Mouse (Mus musculus): ENCODE results near the gene Gm9958. TPM values are rescaled to one million over a fixed set of nuclear protein-coding genes. Genes with fewer than 3 reads are reported as not detected.

The Gm9958 gene
- polyA plus RNA-seq, 2 experiments = 3.8 to 6.2 TPM

DNA sequence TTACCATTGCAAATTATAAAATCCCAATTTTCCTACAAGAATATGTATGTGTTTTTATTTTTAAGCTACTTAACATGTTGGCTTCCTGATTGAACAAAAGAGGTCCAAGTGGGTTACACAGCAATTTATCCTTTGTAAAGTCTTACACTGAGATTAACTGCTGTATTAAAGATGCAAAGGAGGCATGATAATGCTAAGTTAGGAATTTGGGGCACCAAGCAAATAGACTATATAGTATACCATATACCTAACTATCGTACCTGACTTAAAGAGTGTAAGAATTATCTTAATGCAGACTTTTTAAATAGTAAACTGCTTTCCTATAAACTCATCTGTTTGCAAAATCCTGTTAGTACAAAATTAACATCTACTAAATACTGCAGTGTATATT lies 27.1 kb upstream of the Gm9958 start:
- no peaks in the 10 kb centered on the region for H3K27me3 ChIP-seq (ENCODE audit: control insufficient read depth, insufficient read depth, low read length)
- H3K4me3 ChIP-seq (replicated peaks; ENCODE audit: low read length) = 0 out of 2 replicates have a peak overlapping the region, but pooled peaks have one; percentile 14
- no peak for TF ChIP-seq POLR2A (IDR thresholded peaks at IDR 0.05; ENCODE audit: borderline replicate concordance, extremely low read depth, insufficient read depth, insufficient read length)
- H3K27ac ChIP-seq (replicated peaks; ENCODE audit: low read depth, low read length) = no peak overlapping the region
- ATAC-seq (ENCODE audit: low FRiP score, low read depth) = no peak
- H3K4me2 ChIP-seq (replicated peaks; ENCODE audit: low read depth, low read length, severe bottlenecking) = peak overlapping the region; percentile 25; the same call in 1 of the 2 replicates
- peaks cover 8% of the 10 kb centered on the region for H3K4me1 ChIP-seq (ENCODE audit: control insufficient read depth, insufficient read depth, low read length)
- H3K9me3 ChIP-seq (ENCODE audit: control insufficient read depth, low read length) = no peaks in the 10 kb centered on the region
- H3K9ac ChIP-seq (ENCODE audit: low read depth, low read length, severe bottlenecking) = no peak overlapping the region
- WGBS = 87% methylated on average over 1 of the region's 1 CpGs
- DNase-seq (ENCODE audit: low spot score) = no peak
- H3K36me3 ChIP-seq (ENCODE audit: control insufficient read depth, insufficient read depth, low read length) = no peaks in the 10 kb centered on the region

DNA sequence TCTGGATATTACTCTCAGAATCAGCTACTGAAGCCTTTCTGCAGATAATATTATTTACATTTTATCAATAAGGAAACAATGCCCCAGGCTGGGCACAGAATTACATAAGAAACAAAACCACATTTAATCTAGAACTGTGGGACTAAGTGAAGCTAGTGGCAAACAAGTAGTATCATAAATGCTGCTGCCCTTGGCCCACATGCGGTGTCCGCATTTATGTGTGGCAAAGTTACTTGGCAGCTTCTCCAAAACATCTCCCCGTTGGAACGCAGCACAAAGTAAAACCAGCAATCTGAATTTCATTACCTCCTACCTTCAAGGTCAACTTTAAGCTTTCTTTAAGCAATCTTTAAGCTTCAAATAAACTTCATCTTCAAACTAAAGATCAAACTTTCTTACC lies 26.2 kb upstream of the Gm9958 start:
- no peak overlapping the region for H3K4me3 ChIP-seq (replicated peaks; ENCODE audit: low read length)
- H3K27ac ChIP-seq (replicated peaks; ENCODE audit: low read depth, low read length) = no peak overlapping the region
- ATAC-seq (ENCODE audit: low FRiP score, low read depth) (no peak), DNase-seq (ENCODE audit: low spot score) (no peak)
- WGBS = 69% methylated on average over 4 of the region's 4 CpGs
- no peaks in the 10 kb centered on the region for H3K9me3 ChIP-seq (ENCODE audit: control insufficient read depth, low read length)
- no peaks in the 10 kb centered on the region for H3K36me3 ChIP-seq (ENCODE audit: control insufficient read depth, insufficient read depth, low read length)
- no peak for TF ChIP-seq POLR2A (IDR thresholded peaks at IDR 0.05; ENCODE audit: borderline replicate concordance, extremely low read depth, insufficient read depth, insufficient read length)
- H3K9ac ChIP-seq (ENCODE audit: low read depth, low read length, severe bottlenecking) = no peak overlapping the region
- no peak overlapping the region for H3K4me2 ChIP-seq (replicated peaks; ENCODE audit: low read depth, low read length, severe bottlenecking)
- no peaks in the 10 kb centered on the region for H3K27me3 ChIP-seq (ENCODE audit: control insufficient read depth, insufficient read depth, low read length)
- H3K4me1 ChIP-seq (ENCODE audit: control insufficient read depth, insufficient read depth, low read length) = peaks cover 8% of the 10 kb centered on the region

GRCm38 (mm10) chr5:90346877-90347276 lies 20.1 kb upstream of the Gm9958 start:
- Histone ChIP-seq H3K4me2 (replicated peaks; ENCODE audit: low read depth, low read length, severe bottlenecking) (no peak overlapping the region), H3K4me1 (ENCODE audit: control insufficient read depth, insufficient read depth, low read length) (no peaks in the 10 kb centered on the region), H3K36me3 (ENCODE audit: control insufficient read depth, insufficient read depth, low read length) (no peaks in the 10 kb centered on the region), H3K4me3 (replicated peaks; ENCODE audit: low read length) (no peak overlapping the region), H3K9me3 (ENCODE audit: control insufficient read depth, low read length) (no peaks in the 10 kb centered on the region), H3K27me3 (ENCODE audit: control insufficient read depth, insufficient read depth, low read length) (no peaks in the 10 kb centered on the region), H3K9ac (ENCODE audit: low read depth, low read length, severe bottlenecking) (no peak overlapping the region), H3K27ac (replicated peaks; ENCODE audit: low read depth, low read length) (no peak overlapping the region)
- no peak for TF ChIP-seq POLR2A (IDR thresholded peaks at IDR 0.05; ENCODE audit: borderline replicate concordance, extremely low read depth, insufficient read depth, insufficient read length)
- DNase-seq (ENCODE audit: low spot score) = no peak
- WGBS = 97% methylated on average over 3 of the region's 3 CpGs
- ATAC-seq (ENCODE audit: low FRiP score, low read depth) = no peak

- ATAC-seq (ENCODE audit: low FRiP score, low read depth) (no peak), DNase-seq (ENCODE audit: low spot score) (no peak)
- Histone ChIP-seq H3K27ac (replicated peaks; ENCODE audit: low read depth, low read length) (no peak overlapping the region), H3K4me1 (ENCODE audit: control insufficient read depth, insufficient read depth, low read length) (no peaks in the 10 kb centered on the region), H3K4me2 (replicated peaks; ENCODE audit: low read depth, low read length, severe bottlenecking) (no peak overlapping the region), H3K27me3 (ENCODE audit: control insufficient read depth, insufficient read depth, low read length) (no peaks in the 10 kb centered on the region), H3K9ac (ENCODE audit: low read depth, low read length, severe bottlenecking) (no peak overlapping the region), H3K36me3 (ENCODE audit: control insufficient read depth, insufficient read depth, low read length) (peaks cover 6% of the 10 kb centered on the region), H3K9me3 (ENCODE audit: control insufficient read depth, low read length) (no peaks in the 10 kb centered on the region), H3K4me3 (replicated peaks; ENCODE audit: low read length) (no peak overlapping the region)
- WGBS = 96% methylated on average over 4 of the region's 4 CpGs
- no peak for TF ChIP-seq POLR2A (IDR thresholded peaks at IDR 0.05; ENCODE audit: borderline replicate concordance, extremely low read depth, insufficient read depth, insufficient read length)
Measured at GRCm38 (mm10) chr5:90353552-90354317, 13.3 kb upstream of the Gm9958 start.

- no peaks in the 10 kb centered on the region for H3K27me3 ChIP-seq (ENCODE audit: control insufficient read depth, insufficient read depth, low read length)
- DNase-seq (ENCODE audit: low spot score) = no peak
- 84% methylated on average over 3 of the region's 3 CpGs for WGBS
- peaks cover 6% of the 10 kb centered on the region for H3K36me3 ChIP-seq (ENCODE audit: control insufficient read depth, insufficient read depth, low read length)
- ATAC-seq (ENCODE audit: low FRiP score, low read depth) = no peak
- H3K9me3 ChIP-seq (ENCODE audit: control insufficient read depth, low read length) = no peaks in the 10 kb centered on the region
- no peak overlapping the region for H3K27ac ChIP-seq (replicated peaks; ENCODE audit: low read depth, low read length)
- no peak overlapping the region for H3K9ac ChIP-seq (ENCODE audit: low read depth, low read length, severe bottlenecking)
- H3K4me2 ChIP-seq (replicated peaks; ENCODE audit: low read depth, low read length, severe bottlenecking) = no peak overlapping the region
- TF ChIP-seq POLR2A (IDR thresholded peaks at IDR 0.05; ENCODE audit: borderline replicate concordance, extremely low read depth, insufficient read depth, insufficient read length) = no peak
- H3K4me3 ChIP-seq (replicated peaks; ENCODE audit: low read length) = no peak overlapping the region
- H3K4me1 ChIP-seq (ENCODE audit: control insufficient read depth, insufficient read depth, low read length) = no peaks in the 10 kb centered on the region
Measured at GRCm38 (mm10) chr5:90355824-90356223, 11.2 kb upstream of the Gm9958 start.
